Mouse (Mus musculus) intestine, postnatal 0 days (tissue): ENCODE measurements around the gene Grin3a. TPM values are rescaled to one million over a fixed set of nuclear protein-coding genes. Genes with fewer than 3 reads are reported as not detected.
"Not testable (repeated sequence)": the region's sequence is repeated elsewhere in the genome, so short reads cannot be mapped to it uniquely, and the experiment has no call there.

Experiments
- ATAC-seq: fragments of 200-750 bp; cut with Nextera tagmentation; 2 replicates; pipeline ENCODE4 v1.8.0; 2017; ENCODE audit warnings: mild to moderate bottlenecking, moderate TSS enrichment, moderate library complexity
- H3K27ac ChIP-seq: fragments of 300-500 bp; sonication (generic); 2 replicates; pipeline ENCODE4 v1.5.1; 2014; ENCODE audit warnings: mild to moderate bottlenecking, low read depth, low read length, moderate library complexity
- H3K27me3 ChIP-seq: fragments of 300-500 bp; sonication (generic); replicated peaks from 2 replicates; pipeline ENCODE4 v1.6.1; 2014; ENCODE audit warnings: low read length, mixed read lengths; ENCODE audit not compliant: control insufficient read depth, insufficient read depth
- H3K36me3 ChIP-seq: fragments of 300-500 bp; sonication (generic); 2 replicates; pipeline ENCODE4 v1.6.1; 2014; ENCODE audit warnings: mild to moderate bottlenecking, moderate library complexity; ENCODE audit not compliant: control insufficient read depth, insufficient read depth
- H3K4me1 ChIP-seq: fragments of 300-500 bp; sonication (generic); replicated peaks from 2 replicates; pipeline ENCODE4 v1.6.1; 2014; ENCODE audit warnings: antibody characterized with exemption, low read length, mixed read lengths; ENCODE audit not compliant: control insufficient read depth, insufficient read depth
- H3K4me2 ChIP-seq: fragments of 300-500 bp; sonication (generic); replicated peaks from 2 replicates; pipeline ENCODE4 v1.6.1; 2014; ENCODE audit warnings: low read depth, mild to moderate bottlenecking, moderate library complexity
- H3K4me3 ChIP-seq: fragments of 300-500 bp; sonication (generic); 2 replicates; pipeline ENCODE4 v1.5.1; 2014; ENCODE audit warnings: low read depth, low read length
- H3K9ac ChIP-seq: fragments of 300-500 bp; sonication (generic); 2 replicates; pipeline ENCODE4 v1.6.1; 2014; ENCODE audit warnings: mild to moderate bottlenecking, low read depth, low read length
- H3K9me3 ChIP-seq: fragments of 300-500 bp; sonication (generic); 2 replicates; pipeline ENCODE4 v1.6.1; 2016; ENCODE audit warnings: mixed run types; ENCODE audit not compliant: control insufficient read depth
- CTCF ChIP-seq: sonication (generic); IDR thresholded peaks from 2 replicates; pipeline ENCODE4 v1.5.1; 2016; ENCODE audit warnings: low read depth, mild to moderate bottlenecking, control low read depth, antibody characterized with exemption, moderate library complexity
- WGBS: fragments of 180-500 bp; shearing (Covaris S2); extraction: QIAGEN DNeasy Blood & Tissue Kit; methylation state at CpG from one replicate; pipeline ENCODE4 v1.1.7; 2014; 5-methylcytosine and 5-hydroxymethylcytosine counted together
- polyA plus RNA-seq: library from polyadenylated mRNA; unstranded; fragments of >200 nt; fragmentation: Nextera tagmentation; extraction: Ambion mirVana; gene quantifications from 2 replicates; pipeline ENCODE4 v1.2.1, GENCODE M21; 2015

Gene Grin3a
- polyA plus RNA-seq, 1 experiment from 2014 or later = 0.26 TPM

DNA sequence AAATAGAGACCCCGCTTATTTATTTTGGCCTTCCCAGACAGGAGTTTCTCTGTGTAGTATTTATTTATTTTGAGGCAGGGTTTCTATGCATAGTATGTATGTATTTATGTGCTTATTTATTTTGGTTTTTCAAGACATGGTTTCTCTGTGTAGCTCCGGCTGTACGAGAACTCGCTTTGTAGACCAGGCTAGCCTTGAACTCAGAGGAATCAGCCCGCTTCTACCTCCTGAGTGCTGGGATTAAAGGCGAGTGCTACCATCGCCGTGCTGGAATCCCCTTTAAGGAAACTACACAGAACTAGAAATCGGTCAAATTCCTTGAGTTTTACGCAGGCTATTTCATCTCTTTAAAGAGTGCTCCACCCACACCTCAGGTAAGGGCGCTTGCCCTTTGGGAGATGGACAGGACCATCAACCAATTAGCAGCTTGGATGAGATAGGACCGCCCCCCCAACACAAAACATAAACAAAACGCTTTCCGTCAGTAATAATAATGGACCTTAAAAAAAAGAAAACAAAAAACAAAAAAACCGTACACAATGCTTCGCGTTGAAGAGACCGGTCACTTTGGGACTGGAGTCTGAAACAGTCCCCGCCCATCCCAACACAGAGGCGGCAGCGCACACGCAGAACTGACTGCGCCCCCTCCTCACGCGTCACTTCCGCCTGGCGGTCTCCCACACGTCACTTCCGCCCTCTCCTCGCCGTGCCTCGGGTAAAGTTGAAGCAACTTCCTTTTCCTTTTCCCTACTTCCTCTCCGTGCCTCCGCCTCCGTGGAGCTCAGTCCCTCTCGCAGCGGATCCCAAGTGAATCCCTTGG, 214.0 kb downstream of the Grin3a start, which contains the start of gene Rnf20:
Rnf20 (plus strand) TSS at position 688 of the 820 bp plus-strand sequence.
- peak within 1 kb of the TSS; percentile 81 for H3K4me2 ChIP-seq
- no peak for TF ChIP-seq CTCF
- peaks cover 13% of the 10 kb centered on the region for H3K36me3 ChIP-seq
- 2% methylated on average over 37 of the region's 37 CpGs for WGBS
- no peaks in the 10 kb centered on the region for H3K9me3 ChIP-seq
- ATAC-seq = peak; percentile 96
- peak within 1 kb of the TSS; percentile 78 for H3K9ac ChIP-seq
- H3K4me3 ChIP-seq = peak within 1 kb of the TSS; percentile 75
- no peaks in the 10 kb centered on the region for H3K27me3 ChIP-seq
- H3K27ac ChIP-seq = peak within 1 kb of the TSS; percentile 83
- H3K4me1 ChIP-seq = no peaks in the 10 kb centered on the region

DNA sequence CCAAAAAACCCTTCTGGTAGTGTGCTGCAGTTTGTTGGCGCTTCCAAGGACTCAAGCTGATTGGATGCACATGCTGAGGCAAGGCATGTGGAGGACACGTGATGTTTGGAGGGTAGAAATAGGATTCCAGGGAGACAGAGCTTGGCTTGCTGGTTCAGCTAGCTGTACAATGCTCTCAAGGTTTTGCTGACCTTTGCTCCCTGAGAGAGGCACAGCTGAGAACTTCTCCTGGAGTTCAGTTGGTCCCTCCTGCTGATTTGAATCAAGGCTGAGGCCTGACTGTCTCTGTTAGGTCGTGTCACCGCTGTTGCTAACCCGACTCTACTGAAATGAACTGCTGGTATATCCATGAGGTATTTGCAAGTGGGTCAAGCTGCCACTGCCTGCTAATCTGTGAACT, 216.6 kb downstream of the Grin3a start:
- Histone ChIP-seq H3K9ac (no peak overlapping the region), H3K4me2 (no peak overlapping the region), H3K36me3 (no peaks in the 10 kb centered on the region; the same call in 1 of the 2 replicates), H3K4me3 (no peak overlapping the region), H3K4me1 (no peaks in the 10 kb centered on the region), H3K27me3 (no peaks in the 10 kb centered on the region), H3K27ac (peak overlapping the region; percentile 41; the same call in 1 of the 2 replicates), H3K9me3 (no peaks in the 10 kb centered on the region)
- WGBS = 57% methylated on average over 5 of the region's 5 CpGs
- ATAC-seq = no peak
- no peak for TF ChIP-seq CTCF

DNA sequence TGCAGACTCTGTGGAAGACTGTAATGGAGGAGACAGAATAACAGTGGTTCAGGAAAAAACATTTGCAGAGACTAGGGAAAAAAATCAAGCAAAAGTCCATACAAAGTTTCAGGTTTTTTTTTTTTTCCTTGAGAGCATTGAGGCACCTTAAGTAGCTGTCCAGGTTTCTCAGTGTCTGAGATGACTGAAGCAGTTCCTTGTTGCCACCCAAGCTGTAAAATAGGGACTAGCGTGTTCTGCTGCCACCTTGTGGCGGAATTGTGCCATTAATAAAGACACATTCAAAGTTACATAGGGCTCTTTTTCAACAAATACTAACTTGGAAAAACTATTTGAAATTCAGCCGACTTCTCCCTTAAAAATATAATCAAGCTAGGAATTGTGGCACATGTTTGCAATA, 218.6 kb downstream of the Grin3a start:
- Histone ChIP-seq H3K4me1 (0 out of 2 replicates have a peak, but pooled peaks cover 3% of the 10 kb centered on the region), H3K9ac (no peak overlapping the region), H3K27me3 (no peaks in the 10 kb centered on the region), H3K36me3 (no peaks in the 10 kb centered on the region), H3K4me3 (no peak overlapping the region), H3K9me3 (no peaks in the 10 kb centered on the region), H3K4me2 (no peak overlapping the region), H3K27ac (no peak overlapping the region)
- WGBS = under 1% methylated on average over 3 of the region's 3 CpGs
- no peak for ATAC-seq
- peak; percentile 89 for TF ChIP-seq CTCF

DNA sequence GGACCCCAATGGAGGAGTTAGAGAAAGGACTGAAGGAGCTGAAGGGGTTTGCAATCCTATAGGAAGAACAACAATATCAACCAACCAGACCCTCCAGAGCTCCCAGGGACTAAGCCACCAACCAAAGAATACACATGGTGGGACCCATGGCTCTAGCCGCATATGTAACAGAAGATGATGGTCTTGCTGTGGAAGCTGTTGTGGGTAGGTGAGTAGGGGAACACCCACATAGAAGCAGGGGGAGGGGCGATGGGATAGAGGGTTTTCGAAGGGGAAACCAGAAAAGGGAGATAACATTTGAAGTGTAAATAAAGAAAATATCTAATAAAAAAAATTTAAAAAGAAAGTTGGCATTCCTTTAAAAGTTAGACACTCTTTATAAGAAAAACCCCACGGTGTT, 220.6 kb downstream of the Grin3a start:
- H3K4me3 ChIP-seq, H3K4me2 ChIP-seq, H3K9me3 ChIP-seq, H3K36me3 ChIP-seq, H3K9ac ChIP-seq, H3K27ac ChIP-seq, H3K4me1 ChIP-seq, ATAC-seq, H3K27me3 ChIP-seq: not testable (repeated sequence)
- WGBS = 81% methylated on average over 4 of the region's 4 CpGs

DNA sequence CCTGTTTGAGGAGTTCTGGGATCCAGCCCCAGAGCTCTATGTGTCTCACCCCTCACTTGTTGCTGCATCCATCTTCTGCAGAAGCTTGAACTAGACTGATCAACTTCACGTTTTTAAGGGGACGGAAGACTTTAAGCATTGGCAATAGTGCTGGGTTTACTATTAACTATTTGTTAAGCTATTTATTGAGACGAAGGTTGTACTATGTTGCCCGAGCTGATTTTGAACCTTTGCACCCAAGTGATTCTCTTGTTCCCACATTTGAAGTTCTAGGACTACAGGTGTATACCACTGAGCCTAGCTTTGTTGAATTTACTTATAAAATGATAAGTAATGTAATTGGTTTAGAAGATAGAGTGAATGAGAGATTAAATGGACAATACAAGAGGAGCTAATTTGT, 221.6 kb downstream of the Grin3a start:
- ATAC-seq = no peak
- no peaks in the 10 kb centered on the region for H3K27me3 ChIP-seq
- H3K9ac ChIP-seq = no peak overlapping the region
- H3K36me3 ChIP-seq = no peaks in the 10 kb centered on the region
- H3K4me1 ChIP-seq = 0 out of 2 replicates have a peak, but pooled peaks cover 3% of the 10 kb centered on the region
- no peak overlapping the region for H3K27ac ChIP-seq
- WGBS = 40% methylated on average over 4 of the region's 4 CpGs
- no peak for TF ChIP-seq CTCF
- no peaks in the 10 kb centered on the region for H3K9me3 ChIP-seq
- no peak overlapping the region for H3K4me2 ChIP-seq
- H3K4me3 ChIP-seq = no peak overlapping the region

DNA sequence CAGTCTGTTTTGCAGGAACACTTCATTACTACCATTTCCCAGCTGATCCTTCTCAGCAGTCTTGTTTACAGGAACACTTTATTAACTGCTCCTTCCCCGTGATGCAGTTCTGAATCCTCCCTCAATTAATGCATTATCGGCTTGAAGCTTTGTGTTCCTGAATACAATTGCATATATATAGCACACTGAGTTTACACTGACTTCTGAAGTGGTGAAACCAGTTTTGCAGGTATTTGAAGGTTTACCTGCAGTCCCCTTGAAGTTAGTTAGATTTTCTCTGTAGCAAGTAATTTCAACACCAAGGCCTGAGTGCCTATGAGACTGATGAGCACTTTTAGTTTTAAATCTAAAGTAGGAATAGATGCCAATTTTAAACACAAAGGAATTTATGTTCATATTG, 223.3 kb downstream of the Grin3a start:
- Histone ChIP-seq H3K4me1 (0 out of 2 replicates have a peak, but pooled peaks cover 3% of the 10 kb centered on the region), H3K27ac (no peak overlapping the region), H3K9me3 (no peaks in the 10 kb centered on the region), H3K9ac (no peak overlapping the region), H3K4me3 (no peak overlapping the region), H3K4me2 (no peak overlapping the region), H3K36me3 (no peaks in the 10 kb centered on the region), H3K27me3 (no peaks in the 10 kb centered on the region)
- no peak for TF ChIP-seq CTCF
- 31% methylated on average over 2 of the region's 2 CpGs for WGBS
- peak; percentile 42; the same call in 1 of the 2 replicates for ATAC-seq

DNA sequence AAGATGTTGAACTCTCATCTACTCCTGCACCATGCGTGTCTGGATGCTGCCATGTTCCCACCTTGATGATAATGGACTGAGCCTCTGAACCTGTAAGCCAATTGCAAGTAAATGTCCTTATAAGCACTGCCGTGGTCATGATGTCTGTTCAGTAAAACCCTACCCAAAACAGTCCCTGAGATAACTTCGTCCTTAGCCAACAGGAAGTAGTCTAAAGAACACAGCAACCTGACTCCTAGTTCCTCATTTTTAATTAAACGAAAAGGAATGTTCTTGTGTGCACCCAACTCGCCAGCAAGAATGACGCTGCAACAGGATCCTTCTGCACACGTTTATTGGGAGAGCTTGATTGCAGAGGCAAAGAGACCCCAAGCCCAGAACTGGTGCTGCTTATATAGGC, 225.7 kb downstream of the Grin3a start:
- not testable (repeated sequence) for H3K4me3 ChIP-seq, H3K4me1 ChIP-seq, H3K36me3 ChIP-seq, ATAC-seq, H3K9me3 ChIP-seq, H3K27ac ChIP-seq, H3K27me3 ChIP-seq, H3K9ac ChIP-seq, H3K4me2 ChIP-seq
- 83% methylated on average over 7 of the region's 7 CpGs for WGBS
